Mouse (Mus musculus): Measurements from ENCODE around the gene Dazl.
"Not testable (repeated sequence)": the region's sequence is repeated elsewhere in the genome, so short reads cannot be mapped to it uniquely, and the experiment has no call there.

Dazl gene

DNA sequence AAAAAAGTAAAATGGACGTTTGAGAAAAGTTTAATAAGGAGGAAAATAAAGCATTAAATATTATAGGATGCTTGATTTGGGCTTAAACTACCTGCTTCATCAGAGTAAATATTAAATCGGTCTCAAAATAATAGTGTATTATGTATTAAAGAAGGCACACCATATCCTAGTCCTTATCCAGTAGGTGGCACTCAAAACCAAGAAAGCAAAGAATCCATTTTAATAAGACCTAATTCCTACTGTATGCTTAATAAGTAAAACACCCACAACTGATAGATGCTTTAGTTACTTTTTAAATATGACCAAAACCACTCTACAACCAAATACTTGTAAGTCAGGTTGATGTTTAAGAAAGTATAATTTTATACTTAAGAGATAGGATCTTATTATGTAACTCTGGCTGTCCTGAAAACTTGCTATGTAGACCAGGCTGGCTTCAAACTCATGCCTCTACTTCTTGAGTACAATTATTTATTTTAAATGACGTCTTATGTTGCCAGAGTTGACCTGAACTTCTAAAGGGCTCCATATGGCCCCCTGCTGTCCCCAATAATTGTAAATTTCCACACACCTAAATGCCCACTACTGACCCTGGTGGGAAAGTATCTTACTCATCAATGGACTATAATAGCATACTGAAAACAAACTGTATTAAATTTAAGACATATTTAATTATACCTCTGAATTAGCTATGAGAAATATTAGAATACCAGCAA lies 1.8 kb downstream of the Dazl start:
- DNase-seq (ENCODE audit: low spot score) = peak; percentile 78

DNA sequence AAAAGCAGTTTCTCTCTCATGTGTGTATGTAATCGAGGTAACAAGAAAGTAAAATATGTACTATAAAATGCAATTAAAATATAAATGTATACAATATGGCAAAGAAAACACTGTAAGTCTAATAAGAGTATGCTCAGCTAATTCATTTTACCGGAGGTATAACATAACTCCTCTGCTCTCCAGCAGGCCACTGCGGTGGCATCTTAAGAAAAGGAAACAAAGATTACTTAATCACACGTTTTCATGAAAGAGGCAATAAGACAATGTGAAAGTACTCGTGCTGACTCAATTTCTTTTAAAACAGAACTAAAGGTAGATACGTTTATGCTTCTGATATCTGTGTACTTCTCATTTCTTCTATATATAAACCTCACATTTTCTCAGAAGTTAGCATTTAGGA lies 8.6 kb downstream of the Dazl start:
- DNase-seq (ENCODE audit: low spot score) = no peak

DNA sequence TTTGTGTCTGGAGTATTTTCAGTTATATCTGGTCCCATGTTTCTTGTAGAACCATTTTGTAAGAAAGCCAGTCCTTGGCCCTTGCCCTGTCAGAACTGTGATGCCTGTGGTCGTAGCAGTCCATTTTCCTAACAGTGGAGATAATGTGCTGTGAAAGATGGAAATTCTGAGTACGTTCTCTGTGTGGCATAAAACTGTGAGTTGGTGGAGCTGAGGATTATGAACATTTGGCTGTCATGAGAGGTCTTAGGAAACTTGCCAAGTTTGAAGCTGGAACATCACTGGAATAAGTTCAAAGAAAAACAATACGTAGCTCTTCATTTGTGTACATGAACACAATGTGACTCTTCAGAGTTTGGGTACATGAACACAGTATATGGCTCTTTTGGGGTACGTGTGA lies 31.8 kb downstream of the Dazl start:
- not testable (repeated sequence) for DNase-seq (ENCODE audit: low spot score)

DNA sequence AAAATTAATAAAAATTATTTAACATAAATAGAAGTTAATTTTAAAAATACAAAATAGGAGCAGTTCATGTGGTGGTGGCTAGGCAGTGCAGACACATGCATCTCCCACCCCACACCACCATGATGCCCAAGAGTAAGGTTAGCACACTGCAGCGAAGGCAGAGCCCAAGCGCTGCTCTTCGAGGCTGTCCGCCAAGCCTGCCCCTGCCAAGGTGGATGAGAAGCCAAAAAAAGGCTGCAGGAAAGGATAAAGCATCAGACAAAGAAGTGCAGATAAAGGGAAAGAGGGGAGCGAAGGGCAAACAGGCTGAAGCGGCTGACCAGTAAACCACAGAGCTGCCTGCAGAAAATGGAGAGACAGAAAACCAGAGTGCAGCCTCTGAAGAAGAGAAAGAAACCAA lies 32.6 kb downstream of the Dazl start:
- no peak for DNase-seq (ENCODE audit: low spot score)

DNA sequence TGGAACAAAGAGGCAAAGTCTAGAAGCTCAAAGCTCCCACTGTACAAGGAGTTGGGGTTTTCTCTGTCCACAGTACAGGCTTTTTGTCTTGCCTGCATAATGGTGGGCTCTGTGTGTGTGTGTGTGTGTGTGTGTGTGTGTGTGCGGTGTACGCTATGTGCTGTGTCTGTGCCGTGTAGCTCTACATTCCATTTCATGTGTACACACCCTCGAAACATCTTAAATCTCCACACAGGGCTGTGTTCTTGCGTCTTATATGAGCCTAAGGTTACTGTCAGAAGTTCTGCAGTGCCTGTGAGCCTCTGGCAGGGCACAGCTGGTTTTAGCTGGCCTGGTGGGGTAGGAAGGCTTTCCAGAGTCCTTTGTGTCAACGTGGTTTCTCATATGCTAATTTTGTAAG lies 46.8 kb downstream of the Dazl start:
- DNase-seq (ENCODE audit: low spot score) = no peak

DNA sequence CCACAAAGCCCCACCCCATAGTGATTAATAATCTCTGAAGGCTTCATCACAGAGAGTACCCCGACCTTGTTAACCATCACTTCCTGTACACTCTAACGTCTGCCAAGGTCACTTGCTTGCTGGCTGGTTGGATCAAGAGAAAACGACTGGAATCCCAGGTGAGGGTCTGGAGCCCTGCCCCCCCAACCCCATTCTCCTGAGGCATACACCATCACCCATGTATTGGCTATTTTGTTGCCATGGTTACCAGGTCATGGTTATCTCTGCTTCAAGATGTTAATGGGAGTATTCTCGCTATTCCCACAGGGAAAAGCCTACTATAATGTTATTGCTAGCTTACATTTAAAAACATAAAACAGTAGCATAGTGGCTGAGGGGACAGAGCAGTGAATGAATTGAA lies 48.8 kb downstream of the Dazl start:
- no peak for DNase-seq (ENCODE audit: low spot score)

DNA sequence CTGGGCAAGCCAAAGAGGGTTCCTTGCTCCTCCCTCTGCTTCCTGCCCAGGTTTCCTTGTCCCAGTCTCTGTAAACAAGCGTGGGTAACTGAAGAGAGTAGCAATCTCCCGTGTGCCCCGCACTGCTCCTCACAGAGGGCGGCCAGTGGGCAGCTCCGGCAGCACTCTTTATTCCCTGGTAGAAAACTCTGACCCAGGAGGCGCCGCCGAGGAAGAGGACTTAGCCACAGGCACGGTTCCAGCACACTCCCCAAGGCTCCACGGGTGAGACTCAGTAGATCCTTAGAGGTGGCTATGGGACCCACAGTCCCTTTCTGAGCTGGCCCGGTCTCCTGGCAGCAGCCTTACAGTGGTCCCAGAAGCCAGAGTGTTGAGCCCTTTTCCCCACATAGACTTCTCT lies 50.1 kb downstream of the Dazl start:
- no peak for DNase-seq (ENCODE audit: low spot score)

DNA sequence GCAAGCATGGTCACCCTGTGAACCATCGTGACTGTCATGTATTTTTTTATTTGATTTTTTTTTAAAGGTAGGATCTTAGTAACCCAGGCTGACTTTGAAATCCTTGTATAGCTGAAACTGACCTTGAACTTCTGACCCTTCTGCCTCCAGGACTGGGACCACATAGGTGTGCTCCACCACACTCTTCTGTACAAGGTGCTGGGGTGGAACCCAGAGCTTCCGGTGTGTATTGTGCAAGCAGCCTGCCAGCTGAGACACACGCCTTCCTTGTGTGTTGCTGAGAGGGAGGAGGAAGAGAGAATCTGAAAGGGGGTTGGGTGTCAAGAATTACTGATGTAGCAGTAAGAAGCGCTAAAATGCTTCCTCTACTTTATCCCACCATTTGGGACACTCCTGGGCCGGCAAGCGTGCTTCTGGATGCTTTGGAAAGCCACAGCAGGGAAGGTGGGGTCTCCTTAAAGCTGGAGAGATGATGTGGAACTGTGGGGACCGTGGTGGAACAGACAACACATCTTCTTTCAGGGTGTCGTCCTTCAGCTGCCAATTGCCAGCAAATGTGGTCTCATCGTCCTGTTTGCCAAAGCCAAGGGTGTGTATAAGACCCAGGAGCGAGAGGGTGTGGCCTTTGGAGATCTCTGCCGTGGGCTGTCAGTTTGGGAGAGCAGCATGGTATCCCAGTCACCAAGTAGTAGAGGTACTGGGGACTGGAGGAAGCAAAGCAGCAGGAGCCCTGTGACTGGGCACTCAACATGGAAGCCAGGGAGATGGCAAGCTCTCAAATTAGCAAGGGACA lies 55.4 kb downstream of the Dazl start:
- no peak for DNase-seq (ENCODE audit: low spot score)

DNA sequence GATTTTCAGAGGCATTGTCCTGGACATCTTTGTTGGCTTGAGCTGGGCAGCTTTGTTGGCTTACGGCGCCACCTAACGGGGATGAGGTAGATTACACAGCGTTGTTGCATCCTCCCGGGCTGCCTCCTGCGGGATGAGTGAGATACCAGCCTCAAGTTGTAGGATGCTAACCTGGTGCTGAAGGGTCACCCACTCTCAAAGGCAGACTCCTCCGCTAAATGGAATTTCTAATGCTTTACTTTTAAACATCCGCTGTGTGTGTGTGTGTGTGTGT lies 56.1 kb downstream of the Dazl start:
- peak; percentile 75 for DNase-seq (ENCODE audit: low spot score)

DNA sequence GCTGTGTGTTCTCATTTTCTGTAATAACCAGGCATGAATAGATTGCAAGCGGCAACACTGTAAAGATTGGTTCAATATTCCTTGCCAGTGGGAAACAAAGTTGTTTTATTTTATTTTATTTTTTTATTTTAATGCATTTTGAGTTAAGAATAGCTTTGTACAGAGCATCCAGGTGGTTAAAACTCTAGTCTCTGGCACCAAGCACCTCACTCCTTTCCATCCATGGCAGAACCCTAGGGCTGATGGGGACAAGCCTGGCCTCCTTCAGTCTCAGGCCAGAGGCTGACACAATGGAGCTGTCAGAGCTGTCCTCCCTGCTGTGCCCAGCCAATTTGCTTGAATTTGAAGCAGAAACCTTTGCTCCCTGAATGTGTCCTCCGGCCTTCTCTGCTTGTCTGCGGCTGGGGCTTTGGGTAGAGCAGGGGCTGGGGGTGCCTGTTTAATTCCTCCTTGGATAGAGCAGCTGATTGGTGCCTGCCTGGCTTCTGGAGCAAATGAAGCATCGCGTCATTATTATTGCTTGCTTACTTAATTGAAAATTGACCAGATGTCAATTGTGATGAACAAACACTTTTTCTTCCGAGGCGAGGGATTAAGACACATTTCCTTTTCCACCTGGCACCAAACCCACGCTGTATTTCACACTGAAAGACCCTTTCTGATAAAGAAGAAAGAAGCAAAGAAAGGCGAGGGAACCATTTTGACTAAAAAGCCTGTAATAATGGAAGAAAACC lies 56.6 kb downstream of the Dazl start:
- DNase-seq (ENCODE audit: low spot score) = no peak

DNA sequence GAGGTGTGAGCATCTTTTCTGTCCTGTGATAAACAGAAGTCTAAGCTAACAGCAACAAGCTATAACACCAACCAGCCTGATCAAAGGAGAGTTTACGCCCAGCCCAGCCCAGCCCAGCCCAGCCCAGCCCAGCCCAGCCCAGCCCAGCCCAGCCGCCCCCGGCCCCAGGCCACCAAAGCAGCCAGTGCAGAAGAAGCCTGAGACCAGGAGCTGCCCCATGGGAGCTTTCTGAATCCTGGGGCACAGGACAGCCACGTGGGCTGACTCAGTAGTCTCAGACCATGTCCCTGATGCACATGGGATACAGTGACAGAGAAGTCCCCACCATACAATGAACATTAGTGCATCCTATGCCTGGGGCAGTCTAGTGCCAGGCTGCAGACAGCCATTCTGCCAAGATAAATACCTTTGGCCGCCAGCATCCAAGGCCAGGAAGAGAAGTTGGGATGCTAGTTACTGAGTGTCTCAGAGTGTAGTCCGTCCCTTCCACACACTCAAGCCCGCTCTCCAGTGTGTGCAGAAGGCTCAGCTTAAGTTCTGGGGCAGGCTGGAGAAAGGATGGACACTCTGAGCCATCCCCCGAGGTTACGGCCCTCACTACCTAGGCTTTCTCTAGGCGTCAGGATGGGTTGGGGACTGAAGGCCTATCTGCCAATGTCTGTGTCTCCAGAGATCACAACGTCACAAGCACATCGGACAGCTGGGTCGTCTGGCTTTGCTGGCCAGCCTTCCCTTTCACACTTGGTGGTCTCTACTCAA lies 57.3 kb downstream of the Dazl start:
- DNase-seq (ENCODE audit: low spot score) = no peak

DNA sequence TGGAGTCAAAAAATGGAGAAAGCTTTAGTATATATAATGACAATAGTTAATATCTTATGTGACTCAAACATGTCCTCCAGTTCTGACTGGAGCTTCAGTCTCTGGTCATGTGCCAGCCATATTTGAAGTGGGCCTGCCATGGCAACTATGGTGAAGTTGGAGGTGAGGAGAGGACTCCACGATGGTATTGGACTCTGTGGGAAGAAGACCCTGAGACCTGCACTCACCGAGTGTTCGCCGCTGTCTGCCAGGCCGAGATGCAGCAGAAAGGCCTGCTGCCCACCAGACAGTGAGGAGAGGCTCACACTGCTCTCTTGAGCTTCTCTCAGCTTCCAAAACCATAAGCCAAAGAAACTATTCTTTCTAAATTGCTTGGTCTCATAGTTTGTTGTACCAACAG lies 59.5 kb downstream of the Dazl start:
- no peak for DNase-seq (ENCODE audit: low spot score)

DNA sequence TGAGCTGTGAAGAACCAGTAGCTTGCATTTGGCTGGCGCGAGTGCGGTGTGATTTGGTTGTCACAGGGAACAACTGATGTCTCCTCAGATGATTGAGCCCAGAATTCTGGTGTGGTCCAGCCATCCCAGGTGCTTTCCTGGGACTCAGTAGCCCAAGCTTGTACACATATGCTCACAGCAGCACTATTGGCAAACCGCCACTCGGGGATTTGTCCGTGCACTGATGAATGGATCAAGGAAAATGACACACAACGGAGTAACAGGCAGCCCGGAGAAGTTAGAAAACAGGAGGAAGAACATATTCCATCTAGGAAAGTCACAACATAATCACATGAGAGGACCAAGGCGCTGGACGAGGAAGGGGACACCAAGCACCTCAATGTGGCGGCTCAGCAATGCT lies 60.6 kb downstream of the Dazl start:
- no peak for DNase-seq (ENCODE audit: low spot score)

DNA sequence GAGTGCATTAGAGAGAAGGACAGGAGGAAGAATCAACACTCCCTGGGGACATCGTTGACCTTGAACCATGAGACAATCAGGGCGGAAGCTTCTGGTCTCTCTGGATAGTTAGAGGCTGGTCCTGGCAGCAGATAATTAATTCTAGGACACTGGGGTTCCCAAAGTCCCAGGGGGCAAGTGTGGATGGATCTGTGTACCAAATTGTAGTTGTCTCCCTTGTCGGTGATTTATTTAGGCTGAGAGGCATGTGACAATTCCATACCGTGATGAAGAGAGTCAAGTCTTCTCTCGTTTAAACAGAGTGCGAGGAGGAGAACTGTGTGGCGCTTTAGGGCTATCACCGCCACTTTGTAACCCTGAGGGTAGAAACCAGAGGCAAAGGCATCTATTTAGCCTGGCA lies 62.2 kb downstream of the Dazl start:
- DNase-seq (ENCODE audit: low spot score) = no peak

DNA sequence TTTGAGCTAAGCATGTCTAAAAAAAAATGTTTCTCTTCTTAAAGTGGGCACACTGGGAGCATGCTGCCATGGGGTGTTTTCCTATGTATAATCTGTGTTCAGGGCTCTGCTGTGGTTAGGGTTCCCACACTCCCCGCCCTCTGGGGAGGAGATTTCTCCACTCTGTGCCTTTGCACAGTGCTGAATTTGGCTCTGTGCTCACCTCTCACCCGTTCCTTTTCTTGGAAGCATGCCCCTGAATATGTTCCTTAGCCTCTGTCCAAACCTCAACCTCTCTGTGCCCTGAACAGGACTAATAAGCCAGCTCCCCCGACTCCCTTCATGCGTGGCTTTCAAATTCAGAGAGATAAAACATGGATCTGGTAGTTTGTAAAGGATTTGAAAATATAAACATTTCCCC lies 63.9 kb downstream of the Dazl start:
- DNase-seq (ENCODE audit: low spot score) = no peak
